Mouse (Mus musculus): ENCODE data around the gene Pip4k2a. TPM values are rescaled to one million over a fixed set of nuclear protein-coding genes. Genes with fewer than 3 reads are reported as not detected.

Pip4k2a gene
- total RNA-seq, 2 experiments from 2014 or later, result 51.5 to 56.6 TPM

- Histone ChIP-seq H3K27ac (no peak overlapping the region), H3K4me3 (no peak overlapping the region)
- DNase-seq (ENCODE audit: low spot score in 2 of 2), result no peak
- no peak for TF ChIP-seq CTCF (conservative IDR thresholded peaks at IDR 0.05)
Observed at GRCm38 (mm10) chr2:18943366-18943765, 54.6 kb downstream of the Pip4k2a start.

DNA sequence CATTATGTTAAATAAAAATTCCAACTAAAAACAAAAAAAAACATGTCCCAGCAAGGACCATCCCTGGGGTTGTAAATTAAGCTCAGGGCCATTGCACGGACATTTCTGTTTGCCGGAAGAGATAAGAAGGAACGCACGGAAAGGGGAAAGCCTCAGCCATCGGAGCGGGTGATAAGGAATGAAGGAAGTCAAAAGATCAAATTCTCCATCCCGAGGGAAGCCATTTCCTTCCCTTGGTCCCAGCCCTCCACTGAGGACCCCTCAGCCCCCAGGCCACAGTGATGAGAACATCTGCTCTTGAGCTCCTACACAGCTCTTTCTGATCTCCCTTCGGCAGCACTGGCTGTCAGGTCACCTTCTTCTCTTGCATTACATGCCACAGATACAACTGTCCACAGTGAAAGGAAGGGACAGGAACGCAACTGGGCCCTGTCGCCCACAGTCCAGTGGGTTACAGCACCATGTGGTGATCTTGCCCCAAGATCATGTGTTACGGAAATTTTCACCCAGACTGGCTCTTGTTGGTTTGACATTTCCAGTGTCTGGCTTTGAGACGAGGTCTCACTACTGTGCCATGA is 57.1 kb downstream of the Pip4k2a start:
- Histone ChIP-seq H3K4me3 (no peak overlapping the region), H3K27ac (no peak overlapping the region)
- no peak for DNase-seq (ENCODE audit: low spot score in 2 of 2)
- no peak for TF ChIP-seq CTCF (conservative IDR thresholded peaks at IDR 0.05)

GRCm38 (mm10) chr2:18938923-18939329 is 59.0 kb downstream of the Pip4k2a start:
- TF ChIP-seq CTCF (conservative IDR thresholded peaks at IDR 0.05), result no peak
- DNase-seq (ENCODE audit: low spot score in 2 of 2), result no peak
- H3K27ac ChIP-seq, result no peak overlapping the region

GRCm38 (mm10) chr2:18938232-18938631 is 59.7 kb downstream of the Pip4k2a start:
- DNase-seq (ENCODE audit: low spot score in 2 of 2), result no peak
- Histone ChIP-seq H3K27ac (no peak overlapping the region), H3K4me3 (no peak overlapping the region)
- no peak for TF ChIP-seq CTCF (conservative IDR thresholded peaks at IDR 0.05)

More at GRCm38 (mm10) chr2:18938923-18939329, 59.0 kb downstream of the Pip4k2a start:
- no peak overlapping the region for H3K4me3 ChIP-seq

- H3K27ac ChIP-seq, result 0 out of 2 replicates have a peak overlapping the region, but pooled peaks have one; percentile 15
- no peak overlapping the region for H3K4me3 ChIP-seq
- no peak for DNase-seq (ENCODE audit: low spot score in 2 of 2)
- no peak for TF ChIP-seq CTCF (conservative IDR thresholded peaks at IDR 0.05)
Observed at GRCm38 (mm10) chr2:18937611-18938010, 60.3 kb downstream of the Pip4k2a start.

GRCm38 (mm10) chr2:18936446-18936845 is 61.5 kb downstream of the Pip4k2a start:
- DNase-seq (ENCODE audit: low spot score in 2 of 2), result no peak
- H3K27ac ChIP-seq, result no peak overlapping the region
- no peak overlapping the region for H3K4me3 ChIP-seq
- no peak for TF ChIP-seq CTCF (conservative IDR thresholded peaks at IDR 0.05)

GRCm38 (mm10) chr2:18935581-18936027 is 62.3 kb downstream of the Pip4k2a start:
- no peak for DNase-seq (ENCODE audit: low spot score in 2 of 2)
- TF ChIP-seq CTCF (conservative IDR thresholded peaks at IDR 0.05), result peak; percentile 28
- Histone ChIP-seq H3K27ac (no peak overlapping the region), H3K4me3 (no peak overlapping the region)

- TF ChIP-seq CTCF (conservative IDR thresholded peaks at IDR 0.05), result no peak
- no peak for DNase-seq (ENCODE audit: low spot score in 2 of 2)
- Histone ChIP-seq H3K4me3 (no peak overlapping the region), H3K27ac (no peak overlapping the region)
Observed at GRCm38 (mm10) chr2:18934131-18934530, 63.8 kb downstream of the Pip4k2a start.

DNA sequence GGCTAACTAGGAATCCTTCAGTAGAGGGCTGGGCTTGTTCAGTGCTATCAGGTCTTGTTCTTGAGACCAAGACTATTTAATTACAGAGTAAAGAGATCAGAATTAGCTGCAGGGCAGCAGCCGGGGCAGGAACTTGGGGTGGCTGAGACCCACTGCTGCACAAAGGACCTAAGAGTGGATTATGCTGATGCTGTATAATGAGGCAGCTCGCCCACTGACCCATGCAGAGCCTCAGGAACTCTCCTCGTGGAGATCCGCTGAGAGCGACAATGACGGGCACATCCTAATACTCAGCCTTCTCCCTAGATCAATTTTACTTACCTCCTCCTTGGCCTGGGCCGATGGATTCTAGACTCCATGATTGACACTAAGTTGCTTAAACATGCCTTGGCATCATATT is 64.5 kb downstream of the Pip4k2a start:
- Histone ChIP-seq H3K4me3 (no peak overlapping the region), H3K27ac (no peak overlapping the region)
- no peak for DNase-seq (ENCODE audit: low spot score in 2 of 2)
- no peak for TF ChIP-seq CTCF (conservative IDR thresholded peaks at IDR 0.05)

- no peak for DNase-seq (ENCODE audit: low spot score in 2 of 2)
- TF ChIP-seq CTCF (conservative IDR thresholded peaks at IDR 0.05), result no peak
- Histone ChIP-seq H3K4me3 (no peak overlapping the region), H3K27ac (peak overlapping the region; percentile 51; the same call in 1 of the 2 replicates)
Observed at GRCm38 (mm10) chr2:18930318-18931060, 67.4 kb downstream of the Pip4k2a start.

DNA sequence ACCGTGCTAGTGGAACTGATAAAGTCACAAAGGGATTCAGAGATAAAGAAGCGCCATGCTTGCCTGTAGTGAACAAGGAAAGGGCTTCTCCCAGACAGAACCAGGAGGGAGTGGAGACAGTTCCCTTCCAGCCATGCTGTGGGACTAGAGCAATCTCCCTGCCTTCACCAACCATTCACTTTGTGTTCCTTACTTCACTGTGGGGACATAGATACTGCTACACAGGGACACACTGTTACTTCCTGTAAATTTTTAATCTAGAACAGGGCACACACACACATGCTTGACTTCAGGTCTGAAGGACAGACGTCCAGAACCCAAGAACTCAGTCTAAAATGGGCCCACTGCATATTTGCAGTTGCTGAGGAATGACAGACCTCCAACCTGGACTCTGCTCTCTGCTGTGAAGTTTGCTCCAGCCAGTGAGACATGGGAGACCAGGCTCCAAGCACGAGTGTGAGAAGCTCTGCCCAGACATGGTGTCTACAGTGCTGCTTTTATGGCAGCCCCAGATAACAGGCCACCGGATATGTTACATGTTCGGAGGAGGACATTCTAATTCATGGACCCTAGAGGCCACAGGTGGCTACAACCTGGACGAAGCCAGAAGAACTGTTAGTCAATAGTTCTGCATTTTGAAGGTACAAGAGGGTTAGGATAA is 69.2 kb downstream of the Pip4k2a start:
- Histone ChIP-seq H3K4me3 (no peak overlapping the region), H3K27ac (peak overlapping the region; percentile 43; the same call in 1 of the 2 replicates)
- DNase-seq (ENCODE audit: low spot score in 2 of 2), result no peak
- TF ChIP-seq CTCF (conservative IDR thresholded peaks at IDR 0.05), result no peak

- H3K4me3 ChIP-seq, result no peak overlapping the region
- DNase-seq (ENCODE audit: low spot score in 2 of 2), result no peak
- TF ChIP-seq CTCF (conservative IDR thresholded peaks at IDR 0.05), result no peak
- peak overlapping the region; percentile 43; the same call in 1 of the 2 replicates for H3K27ac ChIP-seq
Observed at GRCm38 (mm10) chr2:18928196-18928595, 69.7 kb downstream of the Pip4k2a start.

Measured in layer of hippocampus, adult 2 months (tissue).